ENCODE assay signal across 8 mouse cellular contexts in genomic region chr13:119409330-119409707, GRCm38 (mm10). TPM values are rescaled to one million over a fixed set of nuclear protein-coding genes. Genes with fewer than 3 reads are reported as not detected.
DNase-seq lines count a peak whose midpoint lies in the region; ATAC-seq and TF ChIP-seq lines count a peak whose summit lies in the region.

No protein-coding gene starts in this region.

- H3K4me1 ChIP-seq in hindbrain, embryonic 12.5 days = peaks cover 15% of the 10 kb centered on the region
- H3K4me1 ChIP-seq in liver, adult 2 months (ENCODE audit: control insufficient read depth, insufficient read depth, low read length) = peaks cover 10% of the 10 kb centered on the region; the same call in 1 of the 2 replicates
- peaks cover 26% of the 10 kb centered on the region for H3K4me1 ChIP-seq in midbrain, embryonic 15.5 days

- DNase-seq in layer of hippocampus, adult 9-11 months = peak; percentile 29
- no peak for DNase-seq in layer of hippocampus, adult 9-10 months (ENCODE audit: low spot score)
- DNase-seq in c-Kit-positive CD71-positive TER-119-negative erythroid progenitor cells, embryonic 14.5 days (ENCODE audit: low read depth) = peak; percentile 15
- peak; percentile 91 for DNase-seq in forelimb bud, embryonic 11.5 days (ENCODE audit: low read depth, low spot score)
- DNase-seq in liver, adult 2 months (ENCODE audit: extremely low read depth, low read depth, low spot score) = peak; percentile 90
- peak; percentile 76 to 82 for DNase-seq in urinary bladder, postnatal 4 days (ENCODE audit: low spot score in 2 of 2)

- H3K9ac ChIP-seq in hindbrain, embryonic 12.5 days = peak overlapping the region; percentile 85
- peak overlapping the region; percentile 100 for H3K9ac ChIP-seq in liver, adult 2 months (ENCODE audit: low read depth, low read length)
- H3K9ac ChIP-seq in midbrain, embryonic 15.5 days = peak overlapping the region; percentile 86

- WGBS in hindbrain, embryonic 12.5 days = under 1% methylated on average over 13 of the region's 13 CpGs
- under 1% methylated on average over 13 of the region's 13 CpGs for WGBS in liver, adult 2 months
- WGBS in midbrain, embryonic 15.5 days = under 1% methylated on average over 13 of the region's 13 CpGs

- peak overlapping the region; percentile 93 for H3K27ac ChIP-seq in hindbrain, embryonic 12.5 days
- peak overlapping the region; percentile 95 for H3K27ac ChIP-seq in liver, adult 2 months (replicated peaks; ENCODE audit: insufficient read depth, low read depth, low read length)
- peak overlapping the region; percentile 90 for H3K27ac ChIP-seq in midbrain, embryonic 15.5 days

- no peak for TF ChIP-seq CTCF in liver, adult 2 months (IDR thresholded peaks at IDR 0.05; ENCODE audit: low read depth, low read length)

- no peaks in the 10 kb centered on the region for H3K27me3 ChIP-seq in hindbrain, embryonic 12.5 days
- no peaks in the 10 kb centered on the region for H3K27me3 ChIP-seq in liver, adult 2 months (ENCODE audit: control insufficient read depth, insufficient read depth, low read length)
- no peaks in the 10 kb centered on the region for H3K27me3 ChIP-seq in midbrain, embryonic 15.5 days (replicated peaks)

- ATAC-seq in hindbrain, embryonic 12.5 days (ENCODE audit: low FRiP score) = peak; percentile 43
- no peak; the same call in 1 of the 2 replicates for ATAC-seq in midbrain, embryonic 15.5 days (replicated peaks)

- H3K9me3 ChIP-seq in hindbrain, embryonic 12.5 days (replicated peaks) = no peaks in the 10 kb centered on the region
- H3K9me3 ChIP-seq in midbrain, embryonic 15.5 days = no peaks in the 10 kb centered on the region

- no peak for TF ChIP-seq POLR2A in liver, adult 2 months (IDR thresholded peaks at IDR 0.05; ENCODE audit: extremely low read depth, insufficient read depth, low read length)

- H3K79me2 ChIP-seq in liver, adult 2 months (ENCODE audit: control insufficient read depth, insufficient read depth, low read length) = peaks cover 7% of the 10 kb centered on the region; the same call in 1 of the 2 replicates

- no peaks in the 10 kb centered on the region for H3K36me3 ChIP-seq in hindbrain, embryonic 12.5 days
- peaks cover 2% of the 10 kb centered on the region; the same call in 1 of the 2 replicates for H3K36me3 ChIP-seq in liver, adult 2 months (ENCODE audit: control insufficient read depth, insufficient read depth, low read length)
- no peaks in the 10 kb centered on the region; the same call in 1 of the 2 replicates for H3K36me3 ChIP-seq in midbrain, embryonic 15.5 days (replicated peaks)

- peak overlapping the region; percentile 69 for H3K4me2 ChIP-seq in hindbrain, embryonic 12.5 days (replicated peaks)
- H3K4me2 ChIP-seq in midbrain, embryonic 15.5 days = peak overlapping the region; percentile 76

- peak overlapping the region; percentile 80 for H3K4me3 ChIP-seq in hindbrain, embryonic 12.5 days
- peak overlapping the region; percentile 95 for H3K4me3 ChIP-seq in liver, adult 2 months (ENCODE audit: insufficient read depth, low read depth, low read length)
- peak overlapping the region; percentile 100 for H3K4me3 ChIP-seq in midbrain, embryonic 15.5 days

RNA-seq across cellular contexts. Expression of gene Paip1, which starts 19.1 kb away (rescaled TPM):
- 139 and 158 TPM in 2 replicates for polyA plus RNA-seq in hindbrain, embryonic 12.5 days (2016; fragmentation: Nextera tagmentation; extraction: Ambion mirVana)
- total RNA-seq in liver, adult 2 months (2014; rRNA removed) = 40.9 and 51.3 TPM in 2 replicates
- 11.4 and 12.2 TPM in 2 replicates for polyA plus RNA-seq in liver, adult 2 months (2012; rRNA removed)
- 142 and 157 TPM in 2 replicates for polyA plus RNA-seq in midbrain, embryonic 15.5 days (2015; fragmentation: Nextera tagmentation; extraction: Ambion mirVana)

RNA-seq across cellular contexts. Expression of gene 4833420G17Rik, which starts 53.2 kb away (rescaled TPM):
- polyA plus RNA-seq in hindbrain, embryonic 12.5 days (2016; fragmentation: Nextera tagmentation; extraction: Ambion mirVana) = 111 and 113 TPM in 2 replicates
- total RNA-seq in liver, adult 2 months (2014; rRNA removed) = 25.9 and 27.1 TPM in 2 replicates
- 5.9 and 13.1 TPM in 2 replicates for polyA plus RNA-seq in liver, adult 2 months (2012; rRNA removed)
- 100.0 and 102 TPM in 2 replicates for polyA plus RNA-seq in midbrain, embryonic 15.5 days (2015; fragmentation: Nextera tagmentation; extraction: Ambion mirVana)

Comparison
In these comparisons a context has a peak if more than half of its experiments do, and no peak if none do; other contexts are left out.
1. RNA of gene Paip1, which starts 19.1 kb away (polyA plus RNA-seq): 142 to 157 TPM in midbrain, embryonic 15.5 days and 139 to 158 TPM in hindbrain, embryonic 12.5 days; 11.4 to 12.2 TPM in liver, adult 2 months; every median in the first group is over 10 times any median in the second.
2. Peak in every context shown above with its lines, with median percentiles within 50 percentile points of each other: H3K27ac ChIP-seq, H3K4me3 ChIP-seq and H3K9ac ChIP-seq.